Mouse (Mus musculus): Measurements from ENCODE around the gene Cntnap4.

- no peak for TF ChIP-seq JUND (IDR thresholded peaks at IDR 0.05; ENCODE audit: low read depth, low read length)
- TF ChIP-seq ELF1 (IDR thresholded peaks at IDR 0.05; ENCODE audit: low read depth, low read length), result no peak
- TF ChIP-seq CTCF (IDR thresholded peaks at IDR 0.05 in 2 of 3, conservative IDR thresholded peaks at IDR 0.05 in 1 of 3; ENCODE audit: control insufficient read depth in 1 of 3, insufficient read depth in 1 of 3, low read depth in 2 of 3, low read length in 3 of 3, poor library complexity in 1 of 3, severe bottlenecking in 1 of 3), result no peak
- TF ChIP-seq EP300 (IDR thresholded peaks at IDR 0.05; ENCODE audit: low read depth in 1 of 2, low read length in 2 of 2), result no peak
- TF ChIP-seq RAD21 (IDR thresholded peaks at IDR 0.05; ENCODE audit: low read depth, low read length), result no peak
- TF ChIP-seq SMC3 (IDR thresholded peaks at IDR 0.05; ENCODE audit: low read depth, low read length), result no peak
- TF ChIP-seq TAL1 (IDR thresholded peaks at IDR 0.05; ENCODE audit: low read length), result no peak
- TF ChIP-seq POLR2AphosphoS5 (IDR thresholded peaks at IDR 0.05; ENCODE audit: borderline replicate concordance, low read depth, low read length), result no peak
- no peak for TF ChIP-seq HCFC1 (IDR thresholded peaks at IDR 0.05; ENCODE audit: low read depth, low read length)
- no peak for TF ChIP-seq MYB (IDR thresholded peaks at IDR 0.05; ENCODE audit: low read depth, low read length)
Observed at GRCm38 (mm10) chr8:112583440-112583839, 13.6 kb downstream of the Cntnap4 start.
